ENCODE assay signal across 27 mouse cellular contexts in the genomic region with DNA sequence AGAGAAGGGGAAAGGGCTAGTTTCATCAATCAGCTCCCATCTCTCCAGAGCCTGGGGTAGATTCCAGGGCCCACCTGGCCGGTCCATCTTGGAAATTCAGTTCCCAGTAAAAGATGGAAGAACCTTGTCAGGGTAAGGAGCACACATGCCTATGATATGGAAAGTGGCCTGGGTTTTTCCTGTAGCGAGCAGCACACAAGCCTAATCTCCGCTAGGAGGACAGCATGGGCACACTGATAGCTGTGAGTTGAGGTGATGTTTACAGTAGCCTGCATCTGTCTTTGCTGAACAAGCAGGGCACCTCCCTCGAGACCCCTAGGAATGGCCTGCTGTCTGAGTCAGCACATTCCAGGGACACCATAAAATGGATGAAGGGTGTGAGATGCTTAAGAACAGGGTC.
"Had no signal": no experiment of that assay in that cellular context is flagged by ENCODE, and none has a peak within 500 bp of the region (broad histone marks: within the 10 kb centered on the region; RNA-seq: fewer than 3 reads in every experiment).

No protein-coding gene starts in this region.

- H3K27ac ChIP-seq: gastrocnemius, adult 2 months; heart, embryonic 10.5 days; hindbrain, embryonic 10.5 days; hindbrain, embryonic 12.5 days; hindbrain, embryonic 14.5 days; intestine, embryonic 15.5 days; kidney, postnatal 0 days; layer of hippocampus, adult 2 months; left cerebral cortex, adult 2 months; limb, embryonic 10.5 days; limb, embryonic 12.5 days; liver, embryonic 13.5 days; liver, embryonic 15.5 days had no signal

- H3K27me3 ChIP-seq: heart, embryonic 12.5 days; hindbrain, embryonic 12.5 days; intestine, embryonic 15.5 days; limb, embryonic 12.5 days; liver, embryonic 13.5 days; liver, embryonic 15.5 days had no signal

- H3K9me3 ChIP-seq: heart, embryonic 10.5 days; heart, embryonic 12.5 days; hindbrain, embryonic 10.5 days; hindbrain, embryonic 12.5 days; intestine, embryonic 15.5 days; limb, embryonic 10.5 days; limb, embryonic 12.5 days; liver, embryonic 13.5 days; liver, embryonic 15.5 days had no signal

- ATAC-seq: hindbrain, embryonic 16.5 days; inflammation-experienced regulatory T-cells, adult 6 months; intestine, embryonic 15.5 days; intestine, postnatal 0 days had no signal

- H3K4me3 ChIP-seq: gastrocnemius, adult 2 months; heart, embryonic 10.5 days; heart, embryonic 12.5 days; hindbrain, embryonic 10.5 days; hindbrain, embryonic 12.5 days; intestine, embryonic 15.5 days; layer of hippocampus, adult 2 months; left cerebral cortex, adult 2 months; limb, embryonic 10.5 days; limb, embryonic 12.5 days; liver, embryonic 13.5 days; liver, embryonic 15.5 days had no signal

- H3K9ac ChIP-seq: heart, embryonic 12.5 days; hindbrain, embryonic 12.5 days; hindbrain, embryonic 14.5 days; intestine, embryonic 15.5 days; limb, embryonic 12.5 days; liver, embryonic 13.5 days; liver, embryonic 15.5 days had no signal

- H3K4me2 ChIP-seq: heart, embryonic 12.5 days; hindbrain, embryonic 12.5 days; hindbrain, embryonic 14.5 days; intestine, embryonic 15.5 days; limb, embryonic 12.5 days; liver, embryonic 11.5 days; liver, embryonic 13.5 days; liver, embryonic 15.5 days had no signal

- DNase-seq: gastrocnemius, adult 2 months; gastrocnemius, postnatal 10 days; gastrocnemius, postnatal 25 days; heart, postnatal 10 days; heart, postnatal 4 days; kidney, adult 18-20 months; kidney, adult 8-10 months; kidney, postnatal 14 days; kidney, postnatal 4 days; liver; liver, embryonic 13.5 days had no signal

- H3K4me1 ChIP-seq: heart, embryonic 10.5 days; heart, embryonic 12.5 days; hindbrain, embryonic 10.5 days; hindbrain, embryonic 12.5 days; intestine, embryonic 15.5 days; limb, embryonic 10.5 days; limb, embryonic 12.5 days; liver, embryonic 13.5 days; liver, embryonic 15.5 days had no signal
